Mouse (Mus musculus) kidney, adult 2 months (tissue): ENCODE measurements around the gene Rnf38.

Source experiments
- CTCF ChIP-seq: fragments of 200-500 bp; conservative IDR thresholded peaks from 2 replicates; pipeline ENCODE4 v1.5.1; 2011; ENCODE audit warnings: low read depth, mild to moderate bottlenecking, control low read depth, low read length, moderate library complexity, mixed read lengths; ENCODE audit not compliant: insufficient read depth, insufficient read length
- POLR2A ChIP-seq: fragments of 200-500 bp; IDR thresholded peaks from one replicate; pipeline ENCODE4 v1.6.1; 2011; ENCODE audit warnings: low read depth, low read length, control low read depth

- TF ChIP-seq CTCF (no peak), POLR2A (no peak)
These were observed 69.0 kb downstream of the Rnf38 start for GRCm38 (mm10) chr4:44164621-44165020.
